Mouse (Mus musculus) erythroblast, embryonic 14.5 days (primary cell): ENCODE data around the gene Tspo.

Experiments
- GATA1 ChIP-seq: IDR thresholded peaks from 2 replicates; pipeline ENCODE4 v1.6.1; 2012; ENCODE audit warnings: low read length, inconsistent platforms, mixed read lengths
- TAL1 ChIP-seq: IDR thresholded peaks from 3 replicates; pipeline ENCODE4 v1.6.1; 2012; ENCODE audit warnings: low read length, inconsistent platforms, mixed read lengths

DNA sequence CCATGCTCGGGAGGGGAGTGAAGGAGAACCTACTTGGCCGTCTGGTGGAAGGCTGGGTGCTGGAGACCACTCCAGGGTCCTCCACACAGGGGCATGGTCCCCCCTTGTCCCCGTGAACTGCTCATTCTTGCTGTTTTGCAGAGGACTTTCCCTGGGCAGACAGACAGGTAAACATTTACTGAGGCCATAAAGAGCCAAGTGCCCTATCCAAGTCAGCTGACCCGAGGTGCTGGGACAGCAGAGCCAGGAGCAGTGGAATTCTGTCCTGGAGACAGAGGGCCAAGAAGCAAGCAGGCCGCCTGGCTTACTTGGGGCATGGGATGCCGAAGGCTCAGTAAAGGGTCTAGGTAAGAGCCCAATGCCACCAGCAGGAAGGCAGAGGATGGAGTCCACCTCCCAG, 32.7 kb upstream of the Tspo start:
- no peak for TF ChIP-seq GATA1
- TF ChIP-seq TAL1, result no peak
